Mouse (Mus musculus) E14TG2a.4 (cell line): ENCODE results near the gene Ccdc177.

Experiments
- H3K27me3 ChIP-seq: 2 replicates; pipeline ENCODE4 v1.6.1; 2014; ENCODE audit warnings: low read length, control low read depth; ENCODE audit not compliant: insufficient read depth
- H3K36me3 ChIP-seq: 2 replicates; pipeline ENCODE4 v1.6.1; 2014; ENCODE audit warnings: low read length, control low read depth; ENCODE audit not compliant: insufficient read depth
- H3K4me1 ChIP-seq: replicated peaks from 2 replicates; pipeline ENCODE4 v1.6.1; 2014; ENCODE audit warnings: low read depth, low read length, control low read depth
- H3K4me3 ChIP-seq: replicated peaks from 2 replicates; pipeline ENCODE4 v1.5.1; 2014; ENCODE audit warnings: mild to moderate bottlenecking, low read length
- H3K9me3 ChIP-seq: 2 replicates; pipeline ENCODE4 v1.6.1; 2014; ENCODE audit warnings: low read length, control low read depth
- CTCF ChIP-seq: conservative IDR thresholded peaks from 2 replicates; pipeline ENCODE4 v1.5.1; 2014; ENCODE audit warnings: low read length
- NANOG ChIP-seq: IDR thresholded peaks from 2 replicates; pipeline ENCODE4 v1.6.1; 2014; ENCODE audit warnings: borderline replicate concordance, low read length, mixed read lengths
- POU5F1 ChIP-seq: IDR thresholded peaks from 2 replicates; pipeline ENCODE4 v1.6.1; 2014; ENCODE audit warnings: low read length, borderline replicate concordance

The Ccdc177 gene

GRCm38 (mm10) chr12:80760396-80760801 is at the start of gene Ccdc177:
Ccdc177 (minus strand) TSS chr12:80760687.
- TF ChIP-seq CTCF = peak; percentile 94
- TF ChIP-seq NANOG = no peak
- TF ChIP-seq POU5F1 = no peak
- H3K9me3 ChIP-seq = peaks cover 12% of the 10 kb centered on the region
- no peaks in the 10 kb centered on the region for H3K36me3 ChIP-seq
- peaks cover 66% of the 10 kb centered on the region for H3K27me3 ChIP-seq
- peak within 1 kb of the TSS; percentile 79 for H3K4me3 ChIP-seq
- H3K4me1 ChIP-seq = peaks cover 25% of the 10 kb centered on the region

DNA sequence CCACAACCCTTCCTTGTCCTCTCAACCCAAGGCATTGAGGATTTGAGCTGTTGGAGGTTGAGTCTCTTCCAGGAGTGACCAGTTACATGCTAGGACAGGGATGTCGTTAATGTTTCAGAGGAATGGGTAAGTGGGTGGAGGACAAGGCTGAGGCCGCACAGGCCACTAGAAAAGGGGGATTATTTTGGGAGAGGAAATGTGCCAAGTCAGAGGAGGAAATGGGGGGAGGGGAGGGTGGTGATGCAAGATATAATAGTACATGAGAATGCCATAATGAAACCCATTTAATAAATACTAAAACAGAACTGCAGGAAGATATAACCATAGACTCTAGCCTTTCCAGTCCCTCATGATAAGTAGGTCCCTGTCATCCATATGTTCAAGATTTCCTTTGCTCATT is 49.5 kb upstream of the Ccdc177 start:
- H3K9me3 ChIP-seq = no peaks in the 10 kb centered on the region
- TF ChIP-seq NANOG = no peak
- no peak for TF ChIP-seq POU5F1
- no peak for TF ChIP-seq CTCF
- H3K27me3 ChIP-seq = no peaks in the 10 kb centered on the region
- peaks cover 78% of the 10 kb centered on the region for H3K4me1 ChIP-seq
- H3K4me3 ChIP-seq = no peak overlapping the region
- H3K36me3 ChIP-seq = no peaks in the 10 kb centered on the region

- TF ChIP-seq CTCF (no peak), POU5F1 (no peak), NANOG (no peak; the same call in 1 of the 2 replicates)
Measured at GRCm38 (mm10) chr12:80807451-80808085, 47.1 kb upstream of the Ccdc177 start.

GRCm38 (mm10) chr12:80804861-80805428 is 44.5 kb upstream of the Ccdc177 start:
- Histone ChIP-seq H3K9me3 (no peaks in the 10 kb centered on the region), H3K4me3 (no peak overlapping the region)
- TF ChIP-seq NANOG = no peak

More at GRCm38 (mm10) chr12:80807451-80808085, 47.1 kb upstream of the Ccdc177 start:
- no peaks in the 10 kb centered on the region for H3K36me3 ChIP-seq
- no peak overlapping the region for H3K4me3 ChIP-seq
- peaks cover 78% of the 10 kb centered on the region for H3K4me1 ChIP-seq
- no peaks in the 10 kb centered on the region for H3K9me3 ChIP-seq
- no peaks in the 10 kb centered on the region for H3K27me3 ChIP-seq

DNA sequence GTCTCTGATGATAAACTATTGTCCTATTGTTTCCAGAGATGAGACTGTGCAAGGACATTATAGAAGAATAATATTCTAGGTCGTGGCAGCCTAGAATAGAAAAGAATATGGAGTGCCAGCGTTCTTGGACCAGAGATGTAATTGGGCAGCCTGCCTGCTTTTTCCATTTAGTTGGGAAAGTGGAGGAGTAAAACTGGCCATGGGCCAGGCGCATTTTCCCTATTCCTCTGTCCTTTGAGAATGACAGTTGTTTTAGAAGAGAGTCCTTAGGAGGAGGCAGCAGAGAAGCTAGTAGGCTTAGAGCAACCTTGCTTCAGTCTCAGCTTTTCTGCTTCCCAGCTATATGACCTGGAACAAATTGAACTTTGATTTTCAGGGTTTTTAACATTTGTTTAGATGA is 43.4 kb upstream of the Ccdc177 start:
- H3K9me3 ChIP-seq = no peaks in the 10 kb centered on the region
- no peaks in the 10 kb centered on the region for H3K36me3 ChIP-seq
- H3K27me3 ChIP-seq = no peaks in the 10 kb centered on the region
- H3K4me1 ChIP-seq = peaks cover 57% of the 10 kb centered on the region
- no peak overlapping the region for H3K4me3 ChIP-seq
- TF ChIP-seq NANOG = no peak
- no peak for TF ChIP-seq CTCF
- TF ChIP-seq POU5F1 = no peak

More at GRCm38 (mm10) chr12:80804861-80805428, 44.5 kb upstream of the Ccdc177 start:
- Histone ChIP-seq H3K4me1 (peaks cover 62% of the 10 kb centered on the region), H3K27me3 (no peaks in the 10 kb centered on the region), H3K36me3 (no peaks in the 10 kb centered on the region)

DNA sequence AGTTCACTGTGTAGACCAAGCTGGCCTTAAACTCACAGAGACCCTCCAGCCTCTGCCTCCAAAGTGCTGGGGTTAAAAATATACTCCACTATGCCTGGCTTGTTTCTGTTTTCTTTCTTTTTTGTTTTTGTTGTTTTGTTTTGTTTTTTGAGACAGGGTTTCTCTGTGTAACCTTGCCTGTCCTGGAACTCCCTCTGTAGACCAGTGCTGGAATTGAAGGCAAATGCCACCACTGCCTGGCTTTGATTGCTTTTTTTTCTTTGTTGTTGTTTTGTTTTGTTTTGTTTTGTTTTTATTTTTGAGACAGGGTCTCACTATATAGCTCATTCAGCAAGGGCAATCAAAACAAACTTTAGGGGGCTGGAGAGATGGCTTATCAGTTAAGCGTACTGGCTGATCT is 41.0 kb upstream of the Ccdc177 start:
- Histone ChIP-seq H3K27me3 (no peaks in the 10 kb centered on the region), H3K4me3 (no peak overlapping the region), H3K4me1 (peaks cover 44% of the 10 kb centered on the region), H3K36me3 (no peaks in the 10 kb centered on the region), H3K9me3 (no peaks in the 10 kb centered on the region)
- peak; percentile 60 for TF ChIP-seq CTCF
- TF ChIP-seq NANOG = no peak
- no peak for TF ChIP-seq POU5F1

DNA sequence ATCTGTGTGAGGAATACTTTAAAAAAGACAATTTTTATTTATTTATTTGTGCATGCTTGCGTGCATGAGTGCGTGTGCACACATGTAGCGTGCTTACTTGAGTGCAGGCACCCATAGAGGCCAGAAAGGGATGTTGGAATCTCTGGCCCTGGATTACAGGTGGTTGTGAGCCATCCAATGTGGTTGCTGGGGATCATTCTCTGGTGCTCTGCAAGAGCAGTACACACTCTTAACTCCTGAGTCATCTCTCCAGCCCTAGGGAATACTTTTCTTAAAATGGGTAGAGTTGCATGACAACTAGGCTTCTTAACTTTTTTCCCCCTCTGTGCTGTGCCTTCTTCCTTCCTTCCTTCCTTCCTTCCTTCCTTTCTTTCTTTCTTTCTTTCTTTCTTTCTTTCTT is 39.7 kb upstream of the Ccdc177 start:
- H3K4me3 ChIP-seq = no peak overlapping the region
- no peak for TF ChIP-seq NANOG
- no peak for TF ChIP-seq CTCF
- no peak for TF ChIP-seq POU5F1

GRCm38 (mm10) chr12:80798271-80798670 is 37.8 kb upstream of the Ccdc177 start:
- peaks cover 20% of the 10 kb centered on the region for H3K36me3 ChIP-seq
- H3K27me3 ChIP-seq = no peaks in the 10 kb centered on the region
- peaks cover 50% of the 10 kb centered on the region for H3K4me1 ChIP-seq
- no peaks in the 10 kb centered on the region for H3K9me3 ChIP-seq
- H3K4me3 ChIP-seq = no peak overlapping the region
- TF ChIP-seq CTCF (no peak), NANOG (no peak), POU5F1 (no peak)

More for the DNA sequence above, 39.7 kb upstream of the Ccdc177 start:
- H3K9me3 ChIP-seq = no peaks in the 10 kb centered on the region
- peaks cover 43% of the 10 kb centered on the region for H3K4me1 ChIP-seq
- peaks cover 2% of the 10 kb centered on the region; the same call in 1 of the 2 replicates for H3K36me3 ChIP-seq
- no peaks in the 10 kb centered on the region for H3K27me3 ChIP-seq
